ENCODE assay signal across 21 mouse cellular contexts in genomic region chr2:14275796-14276195, GRCm38 (mm10).
"Had no signal": no experiment of that assay in that cellular context is flagged by ENCODE, and none has a peak within 500 bp of the region (broad histone marks: within the 10 kb centered on the region; RNA-seq: fewer than 3 reads in every experiment).

No protein-coding gene starts in this region.

- DNase-seq: heart, adult 18-20 months; heart, postnatal 10 days; heart, postnatal 4 days; kidney, adult 18-20 months; kidney, adult 8-10 months; kidney, postnatal 10 days; kidney, postnatal 25 days; kidney, postnatal 4 days; liver; liver, embryonic 13.5 days had no signal

- H3K27ac ChIP-seq: heart, embryonic 10.5 days; hindbrain, embryonic 10.5 days; hindbrain, embryonic 12.5 days; hindbrain, embryonic 14.5 days; intestine, embryonic 15.5 days; layer of hippocampus, adult 2 months; left cerebral cortex, adult 2 months; limb, embryonic 10.5 days; limb, embryonic 12.5 days; liver, embryonic 13.5 days; liver, embryonic 15.5 days had no signal

- H3K4me3 ChIP-seq: heart, embryonic 10.5 days; heart, embryonic 12.5 days; hindbrain, embryonic 10.5 days; hindbrain, embryonic 12.5 days; intestine, embryonic 15.5 days; layer of hippocampus, adult 2 months; left cerebral cortex, adult 2 months; limb, embryonic 10.5 days; limb, embryonic 12.5 days; liver, embryonic 13.5 days; liver, embryonic 15.5 days had no signal
